Mouse (Mus musculus) urinary bladder, postnatal 14 days (tissue): ENCODE measurements around the gene Olfr615.
"Not testable (repeated sequence)": the region's sequence is repeated elsewhere in the genome, so short reads cannot be mapped to it uniquely, and the experiment has no call there.

Experiments
- DNase-seq: peaks from one replicate; pipeline ENCODE4 v3.0.0; 2021; ENCODE audit warnings: low spot score

The Olfr615 gene

GRCm38 (mm10) chr7:103555779-103556178, at the start of gene Olfr615:
Gene Olfr615 (plus strand): TSS chr7:103556079.
- no peak for DNase-seq

GRCm38 (mm10) chr7:103512022-103512421, 43.9 kb upstream of the Olfr615 start, which contains the start of gene Olfr610:
Gene Olfr610 (minus strand): TSS chr7:103512122.
- DNase-seq: no peak

DNA sequence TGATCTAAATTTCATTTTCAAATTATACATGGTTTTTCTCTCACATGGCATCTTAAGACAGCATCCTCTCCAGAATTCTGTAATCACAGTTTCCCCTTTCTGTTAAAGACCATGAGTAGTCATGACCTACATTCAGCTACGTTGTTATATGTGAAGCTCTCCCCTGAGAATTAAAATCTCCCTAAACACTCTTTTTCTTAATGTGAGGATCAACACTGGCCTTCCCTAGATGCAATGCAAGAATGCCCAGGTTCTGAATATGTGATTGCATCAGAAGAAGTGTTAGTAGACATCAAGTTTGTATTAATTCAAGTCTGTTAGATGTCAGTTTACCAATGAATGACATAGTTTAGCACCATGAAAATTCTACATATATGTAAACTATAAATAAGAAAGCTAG, 35.1 kb upstream of the Olfr615 start, which contains the start of gene Olfr611:
Olfr611 (minus strand) TSS at position 101 of the 400 bp plus-strand sequence.
- not testable (repeated sequence) for DNase-seq

GRCm38 (mm10) chr7:103542617-103543016, 13.3 kb upstream of the Olfr615 start, which contains the start of gene Olfr612:
Gene Olfr612 (minus strand): TSS chr7:103542717.
- DNase-seq: not testable (repeated sequence)

GRCm38 (mm10) chr7:103547774-103548173, 8.1 kb upstream of the Olfr615 start, which contains the start of gene Olfr613:
Gene Olfr613 (plus strand): TSS chr7:103548074.
- no peak for DNase-seq

- DNase-seq: no peak
These were observed 13.2 kb downstream of the Olfr615 start, which contains the start of gene Olfr616 for GRCm38 (mm10) chr7:103569043-103569442. Gene Olfr616 (minus strand): TSS chr7:103569143.

DNA sequence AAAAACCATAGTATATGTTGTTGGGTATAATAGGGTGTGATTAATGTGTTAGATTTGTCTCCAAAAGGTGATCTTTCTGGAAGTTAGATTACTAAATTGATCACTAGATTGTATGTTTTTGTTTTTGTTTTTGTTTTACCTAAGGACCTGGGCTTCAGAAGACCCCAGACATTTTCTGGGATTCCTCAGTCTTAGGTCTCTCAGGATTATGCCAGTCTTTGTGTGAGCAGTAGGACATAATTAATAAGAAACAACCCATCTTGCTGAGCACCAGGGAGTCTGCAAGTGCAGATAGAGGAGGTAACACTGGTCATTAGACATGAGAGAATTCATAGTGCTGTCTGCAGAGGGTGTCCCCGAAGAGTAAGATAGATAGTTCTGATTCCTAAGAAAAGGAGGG, 16.9 kb downstream of the Olfr615 start, which contains the start of gene Olfr617:
Olfr617 (plus strand) TSS at position 301 of the 400 bp plus-strand sequence.
- no peak for DNase-seq

DNA sequence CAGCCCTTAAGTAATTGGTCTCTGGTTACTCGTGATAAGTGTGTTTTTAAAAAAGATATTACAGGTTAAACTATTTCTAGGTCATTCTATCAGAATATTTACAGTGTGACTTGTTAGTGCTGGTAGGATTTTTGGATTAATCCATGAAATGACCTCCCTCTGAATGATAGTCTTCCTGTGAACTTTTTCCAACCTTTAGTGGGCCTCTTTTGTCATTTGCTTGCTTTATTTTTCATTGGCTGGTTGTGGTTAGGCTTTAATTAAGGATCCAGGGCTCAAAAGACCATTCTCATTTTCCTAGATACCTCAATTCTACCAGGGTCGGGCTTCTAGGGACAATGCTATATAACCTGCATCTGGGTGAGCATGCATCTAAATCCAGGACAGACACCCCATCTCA, 33.9 kb downstream of the Olfr615 start, which contains the start of gene Olfr618:
Olfr618 (plus strand) TSS at position 301 of the 400 bp plus-strand sequence.
- DNase-seq: no peak

DNA sequence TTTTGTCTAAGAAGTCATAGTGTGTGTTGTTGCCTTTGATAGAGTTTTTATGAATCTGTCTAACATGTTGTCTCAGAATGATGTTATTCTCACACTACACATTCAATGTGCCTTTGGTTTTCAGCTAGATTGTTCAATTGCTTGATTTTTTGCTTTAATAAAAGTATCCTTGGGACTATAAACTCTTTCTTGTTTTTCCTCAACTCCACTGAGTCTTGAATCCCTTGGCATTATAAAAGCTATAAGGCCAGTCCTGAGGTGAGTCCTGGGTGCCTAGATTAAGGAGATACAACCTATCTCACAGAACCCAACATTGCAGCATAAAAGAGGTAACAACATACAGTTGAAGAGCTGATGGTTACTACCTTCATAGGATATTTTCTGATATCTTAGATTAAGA, 44.4 kb downstream of the Olfr615 start, which contains the start of gene Olfr619:
Olfr619 (plus strand) TSS at position 301 of the 400 bp plus-strand sequence.
- no peak for DNase-seq

- DNase-seq: no peak
These were observed 51.5 kb downstream of the Olfr615 start for GRCm38 (mm10) chr7:103607425-103607824.

GRCm38 (mm10) chr7:103612434-103612833, 56.6 kb downstream of the Olfr615 start, which contains the start of gene Olfr620:
Gene Olfr620 (minus strand): TSS chr7:103612534.
- DNase-seq: no peak
